In the genomic region with DNA sequence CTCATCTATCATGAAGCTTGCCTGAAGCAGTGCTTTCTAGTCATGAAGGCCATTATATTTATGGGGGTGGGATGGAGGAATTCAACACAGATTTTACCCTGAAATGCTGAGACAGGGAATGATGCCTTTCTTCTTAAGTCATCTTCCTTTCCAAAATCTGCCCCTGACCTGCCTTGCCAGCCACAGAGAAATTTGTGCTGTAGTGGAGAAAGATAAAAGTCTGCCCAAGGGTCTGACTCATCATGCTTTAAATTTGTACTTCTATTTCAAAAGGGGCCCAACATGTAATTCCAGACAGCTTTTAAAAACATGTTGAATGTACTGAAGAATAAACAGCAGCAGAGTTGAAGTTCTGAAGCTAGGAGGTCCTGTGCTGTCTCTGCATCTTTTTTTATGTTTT, we compare ENCODE assay signal across 19 mouse cellular contexts.
"Had no signal": no experiment of that assay in that cellular context is flagged by ENCODE, and none has a peak within 500 bp of the region (broad histone marks: within the 10 kb centered on the region; RNA-seq: fewer than 3 reads in every experiment).

No protein-coding gene starts in this region.

- DNase-seq: kidney, adult 2 months; kidney, postnatal 25 days; layer of hippocampus, adult 9-11 months; liver, postnatal 0 days; lung, embryonic 14.5 days; midbrain, embryonic 14.5 days; retina, postnatal 1 day; right cerebral cortex, postnatal 25 days; spleen, adult 18-20 months; thymus, postnatal 25 days had no signal

- H3K9ac ChIP-seq: liver, embryonic 14.5 days; liver, postnatal 0 days; lung, embryonic 14.5 days; neural tube, embryonic 12.5 days; neural tube, embryonic 15.5 days; stomach, embryonic 15.5 days had no signal

- H3K4me3 ChIP-seq: layer of hippocampus, adult 2 months; neural tube, embryonic 12.5 days; neural tube, embryonic 15.5 days; stomach, embryonic 15.5 days had no signal

- H3K4me1 ChIP-seq: neural tube, embryonic 12.5 days; stomach, embryonic 15.5 days had no signal

- H3K4me2 ChIP-seq: liver, embryonic 11.5 days; lung, embryonic 14.5 days; neural tube, embryonic 12.5 days; neural tube, embryonic 15.5 days; stomach, embryonic 15.5 days had no signal

- H3K9me3 ChIP-seq: neural tube, embryonic 12.5 days; neural tube, embryonic 15.5 days; stomach, embryonic 15.5 days had no signal

- H3K36me3 ChIP-seq: neural tube, embryonic 12.5 days; neural tube, embryonic 15.5 days; stomach, embryonic 15.5 days had no signal

- ATAC-seq: liver, postnatal 0 days; lung, postnatal 0 days had no signal

- H3K27ac ChIP-seq: kidney, postnatal 0 days; liver, embryonic 14.5 days; macrophage; neural tube, embryonic 12.5 days; neural tube, embryonic 15.5 days; stomach, embryonic 15.5 days had no signal

- H3K27me3 ChIP-seq: neural tube, embryonic 12.5 days; neural tube, embryonic 15.5 days; stomach, embryonic 15.5 days had no signal
